Mouse (Mus musculus) limb, embryonic 10.5 days (tissue): ENCODE results near the gene Stard7. TPM values are rescaled to one million over a fixed set of nuclear protein-coding genes. Genes with fewer than 3 reads are reported as not detected.
"Not testable (repeated sequence)": the region's sequence is repeated elsewhere in the genome, so short reads cannot be mapped to it uniquely, and the experiment has no call there.

Experiments used
- DNase-seq: peaks from one replicate; pipeline ENCODE4 v3.0.0-alpha.2; 2017; ENCODE audit warnings: low spot score
- H3K27ac ChIP-seq: fragments of 300-500 bp; sonication (generic); 2 replicates; pipeline ENCODE4 v1.5.1; 2016; ENCODE audit warnings: mild to moderate bottlenecking
- H3K27me3 ChIP-seq: fragments of 300-500 bp; sonication (generic); 2 replicates; pipeline ENCODE4 v1.6.1; 2016; ENCODE audit warnings: low read depth, mild to moderate bottlenecking; ENCODE audit not compliant: poor library complexity, severe bottlenecking
- H3K36me3 ChIP-seq: fragments of 300-500 bp; sonication (generic); 2 replicates; pipeline ENCODE4 v1.6.1; 2016; ENCODE audit warnings: mild to moderate bottlenecking, moderate library complexity
- H3K4me1 ChIP-seq: fragments of 300-500 bp; sonication (generic); 2 replicates; pipeline ENCODE4 v1.6.1; 2016
- H3K4me3 ChIP-seq: fragments of 300-500 bp; sonication (generic); 2 replicates; pipeline ENCODE4 v1.5.1; 2016; ENCODE audit warnings: mild to moderate bottlenecking, moderate library complexity
- H3K9me3 ChIP-seq: fragments of 300-500 bp; sonication (generic); replicated peaks from 2 replicates; pipeline ENCODE4 v1.6.1; 2016; ENCODE audit warnings: mild to moderate bottlenecking
- WGBS: fragments of 180-500 bp; shearing (Covaris S2); methylation state at CpG from one replicate; pipeline ENCODE4 v1.1.7; 2016; 5-methylcytosine and 5-hydroxymethylcytosine counted together
- polyA plus RNA-seq: library from polyadenylated mRNA; unstranded; fragments of >200 nt; fragmentation: Nextera tagmentation; extraction: Ambion mirVana; gene quantifications from 2 replicates; pipeline ENCODE4 v1.2.1, GENCODE M21; 2016

Gene Stard7
- polyA plus RNA-seq, 1 experiment from 2014 or later = 80.8 TPM

- Histone ChIP-seq H3K4me3 (no peak overlapping the region), H3K27ac (no peak overlapping the region), H3K36me3 (peaks cover 80% of the 10 kb centered on the region), H3K9me3 (no peaks in the 10 kb centered on the region), H3K4me1 (peaks cover 7% of the 10 kb centered on the region; the same call in 1 of the 2 replicates), H3K27me3 (no peaks in the 10 kb centered on the region)
- no peak for DNase-seq
- WGBS = 96% methylated on average over 1 of the region's 1 CpGs
Observed at GRCm38 (mm10) chr2:127298056-127298455, 28.0 kb downstream of the Stard7 start.

- H3K4me3 ChIP-seq = no peak overlapping the region
- peaks cover 7% of the 10 kb centered on the region; the same call in 1 of the 2 replicates for H3K4me1 ChIP-seq
- WGBS = 85% methylated on average over 3 of the region's 3 CpGs
- H3K9me3 ChIP-seq = no peaks in the 10 kb centered on the region
- no peaks in the 10 kb centered on the region for H3K27me3 ChIP-seq
- no peak overlapping the region for H3K27ac ChIP-seq
- peaks cover 55% of the 10 kb centered on the region for H3K36me3 ChIP-seq
- DNase-seq = no peak
Observed at GRCm38 (mm10) chr2:127300701-127301100, 30.7 kb downstream of the Stard7 start.

- Histone ChIP-seq H3K4me1 (peaks cover 7% of the 10 kb centered on the region; the same call in 1 of the 2 replicates), H3K4me3 (no peak overlapping the region), H3K27ac (no peak overlapping the region), H3K9me3 (no peaks in the 10 kb centered on the region), H3K27me3 (no peaks in the 10 kb centered on the region), H3K36me3 (peaks cover 43% of the 10 kb centered on the region)
- DNase-seq = no peak
- WGBS = 91% methylated on average over 3 of the region's 3 CpGs
Observed at GRCm38 (mm10) chr2:127301883-127302282, 31.9 kb downstream of the Stard7 start.

GRCm38 (mm10) chr2:127304192-127304591, 34.2 kb downstream of the Stard7 start:
- 94% methylated on average over 4 of the region's 4 CpGs for WGBS

GRCm38 (mm10) chr2:127304609-127305210, 34.7 kb downstream of the Stard7 start:
- Histone ChIP-seq H3K36me3 (peaks cover 15% of the 10 kb centered on the region), H3K9me3 (no peaks in the 10 kb centered on the region), H3K27me3 (no peaks in the 10 kb centered on the region), H3K4me3 (no peak overlapping the region), H3K27ac (no peak overlapping the region), H3K4me1 (no peaks in the 10 kb centered on the region)
- WGBS = 86% methylated on average over 3 of the region's 3 CpGs
- no peak for DNase-seq

More at GRCm38 (mm10) chr2:127304192-127304591, 34.2 kb downstream of the Stard7 start:
- peaks cover 20% of the 10 kb centered on the region for H3K36me3 ChIP-seq
- H3K27ac ChIP-seq, DNase-seq, H3K27me3 ChIP-seq, H3K4me3 ChIP-seq, H3K9me3 ChIP-seq, H3K4me1 ChIP-seq: not testable (repeated sequence)

- no peak for DNase-seq
- Histone ChIP-seq H3K27me3 (no peaks in the 10 kb centered on the region), H3K27ac (no peak overlapping the region), H3K4me3 (no peak overlapping the region), H3K4me1 (no peaks in the 10 kb centered on the region), H3K36me3 (peaks cover under 1% of the 10 kb centered on the region; the same call in 1 of the 2 replicates), H3K9me3 (no peaks in the 10 kb centered on the region)
Observed at GRCm38 (mm10) chr2:127306123-127306522, 36.1 kb downstream of the Stard7 start.

- DNase-seq = no peak
- H3K27ac ChIP-seq = no peak overlapping the region
- no peaks in the 10 kb centered on the region for H3K9me3 ChIP-seq
- H3K4me3 ChIP-seq = no peak overlapping the region
- no peaks in the 10 kb centered on the region for H3K4me1 ChIP-seq
- H3K27me3 ChIP-seq = no peaks in the 10 kb centered on the region
- WGBS = 48% methylated on average over 3 of the region's 3 CpGs
- no peaks in the 10 kb centered on the region for H3K36me3 ChIP-seq
Observed at GRCm38 (mm10) chr2:127307179-127307578, 37.2 kb downstream of the Stard7 start.

GRCm38 (mm10) chr2:127308660-127309059, 38.6 kb downstream of the Stard7 start:
- DNase-seq = no peak
- H3K27ac ChIP-seq = no peak overlapping the region
- no peaks in the 10 kb centered on the region for H3K36me3 ChIP-seq
- H3K4me1 ChIP-seq = no peaks in the 10 kb centered on the region
- H3K4me3 ChIP-seq = no peak overlapping the region
- no peaks in the 10 kb centered on the region for H3K27me3 ChIP-seq
- WGBS = 93% methylated on average over 2 of the region's 2 CpGs
- no peaks in the 10 kb centered on the region for H3K9me3 ChIP-seq

GRCm38 (mm10) chr2:127310246-127310645, 40.2 kb downstream of the Stard7 start:
- no peaks in the 10 kb centered on the region for H3K4me1 ChIP-seq
- WGBS = 52% methylated on average over 2 of the region's 2 CpGs
- no peaks in the 10 kb centered on the region for H3K9me3 ChIP-seq
- DNase-seq = no peak
- no peak overlapping the region for H3K27ac ChIP-seq
- H3K4me3 ChIP-seq = no peak overlapping the region
- no peaks in the 10 kb centered on the region for H3K27me3 ChIP-seq
- H3K36me3 ChIP-seq = no peaks in the 10 kb centered on the region

GRCm38 (mm10) chr2:127310685-127311084, 40.7 kb downstream of the Stard7 start:
- WGBS = 95% methylated on average over 7 of the region's 7 CpGs

GRCm38 (mm10) chr2:127311193-127311592, 41.2 kb downstream of the Stard7 start:
- H3K9me3 ChIP-seq = no peaks in the 10 kb centered on the region
- 79% methylated on average over 1 of the region's 1 CpGs for WGBS
- no peaks in the 10 kb centered on the region for H3K4me1 ChIP-seq
- no peak overlapping the region for H3K27ac ChIP-seq
- no peak overlapping the region for H3K4me3 ChIP-seq
- H3K36me3 ChIP-seq = no peaks in the 10 kb centered on the region
- H3K27me3 ChIP-seq = no peaks in the 10 kb centered on the region
- no peak for DNase-seq

More at GRCm38 (mm10) chr2:127310685-127311084, 40.7 kb downstream of the Stard7 start:
- Histone ChIP-seq H3K9me3 (no peaks in the 10 kb centered on the region), H3K4me3 (no peak overlapping the region), H3K27ac (no peak overlapping the region), H3K27me3 (no peaks in the 10 kb centered on the region), H3K4me1 (no peaks in the 10 kb centered on the region), H3K36me3 (no peaks in the 10 kb centered on the region)
- no peak for DNase-seq

- 93% methylated on average over 4 of the region's 4 CpGs for WGBS
- DNase-seq = no peak
- no peak overlapping the region for H3K4me3 ChIP-seq
- no peaks in the 10 kb centered on the region for H3K36me3 ChIP-seq
- H3K9me3 ChIP-seq = no peaks in the 10 kb centered on the region
- no peaks in the 10 kb centered on the region for H3K4me1 ChIP-seq
- H3K27me3 ChIP-seq = no peaks in the 10 kb centered on the region
- no peak overlapping the region for H3K27ac ChIP-seq
Observed at GRCm38 (mm10) chr2:127312801-127313200, 42.8 kb downstream of the Stard7 start.

- Histone ChIP-seq H3K4me3 (no peak overlapping the region), H3K4me1 (no peaks in the 10 kb centered on the region), H3K36me3 (no peaks in the 10 kb centered on the region), H3K27ac (0 out of 2 replicates have a peak overlapping the region, but pooled peaks have one; percentile 3), H3K27me3 (no peaks in the 10 kb centered on the region), H3K9me3 (no peaks in the 10 kb centered on the region)
- WGBS = 58% methylated on average over 4 of the region's 4 CpGs
- DNase-seq = no peak
Observed at GRCm38 (mm10) chr2:127313878-127314277, 43.9 kb downstream of the Stard7 start.
